Mouse (Mus musculus): ENCODE measurements around the gene Eif2d. TPM values are rescaled to one million over a fixed set of nuclear protein-coding genes. Genes with fewer than 3 reads are reported as not detected.

The Eif2d gene
- total RNA-seq, 2 experiments from 2014 or later, result 24.4 to 26.4 TPM

DNA sequence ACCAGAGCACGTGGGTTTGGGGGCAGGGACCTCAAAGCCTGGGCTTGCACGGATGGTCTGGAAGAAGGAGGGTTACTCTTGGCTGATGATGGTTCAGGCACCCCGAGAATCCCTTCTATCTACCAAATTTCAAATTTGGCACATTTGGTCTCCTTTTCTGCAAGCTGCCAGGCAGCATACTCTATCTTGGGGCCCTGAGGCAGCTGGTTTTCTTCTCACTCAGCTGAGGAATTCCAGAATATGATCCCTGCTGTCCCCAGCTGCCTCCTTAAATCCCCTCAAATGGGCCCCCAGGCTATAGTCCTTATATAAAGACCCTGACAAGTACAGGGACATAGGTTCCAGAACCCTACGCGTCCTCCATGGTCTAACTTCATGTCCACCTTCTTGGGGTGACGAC lies 60.4 kb downstream of the Eif2d start:
- no peak for DNase-seq

DNA sequence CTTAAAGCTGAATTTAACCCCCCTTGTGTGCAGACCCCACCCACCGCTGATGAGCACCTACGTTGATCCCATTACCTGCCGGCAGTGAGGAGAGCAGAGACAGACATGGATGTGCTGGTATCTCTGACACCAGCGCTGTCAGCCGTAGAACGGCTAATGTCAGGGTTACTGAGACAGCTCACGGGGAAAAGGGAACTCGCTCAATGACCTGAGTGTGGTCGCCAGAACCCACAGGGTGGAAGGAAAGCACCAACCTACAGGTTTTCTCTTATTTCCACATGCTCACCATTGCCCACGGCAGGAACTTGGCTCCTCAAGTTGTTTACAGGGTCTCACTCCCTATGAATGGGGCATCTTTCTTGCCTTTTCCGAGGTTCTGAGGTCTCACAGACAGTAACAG lies 66.0 kb downstream of the Eif2d start:
- no peak for DNase-seq

DNA sequence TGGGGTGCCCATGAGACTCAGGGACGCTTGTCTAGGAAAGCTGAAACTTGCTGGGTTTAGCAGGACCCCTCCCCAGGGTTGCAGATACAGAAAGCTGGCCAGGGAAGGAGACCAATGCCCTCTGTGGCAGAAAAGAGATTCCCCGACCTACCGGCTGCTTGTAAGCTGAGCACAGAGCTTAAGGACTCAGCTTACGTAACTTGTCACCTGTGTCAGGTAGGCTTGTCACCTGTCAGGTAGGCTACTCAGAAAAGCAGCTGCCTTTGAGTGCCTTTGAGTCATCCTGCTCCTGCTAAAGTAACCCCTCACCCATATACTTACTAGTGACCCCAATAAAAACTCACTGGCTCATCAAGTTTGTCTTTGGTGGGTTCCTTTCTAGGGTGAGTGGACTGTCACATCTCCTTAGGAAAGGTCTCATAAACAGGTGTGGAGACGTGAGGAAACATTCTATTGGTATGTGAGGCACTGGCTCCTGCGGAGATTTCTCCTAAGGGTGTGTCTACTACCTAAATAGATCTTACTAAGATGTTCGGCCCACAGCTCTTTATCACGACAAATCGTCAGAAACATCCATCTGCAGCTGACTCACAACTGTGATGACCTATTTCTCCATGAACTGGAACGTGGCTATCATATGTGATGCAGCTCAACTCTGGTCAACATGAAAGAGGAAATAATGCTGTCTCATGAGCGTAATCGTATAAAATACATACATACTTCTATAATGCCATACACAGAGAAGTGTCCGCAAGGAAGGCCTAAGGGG lies 69.0 kb downstream of the Eif2d start:
- DNase-seq, result no peak

DNA sequence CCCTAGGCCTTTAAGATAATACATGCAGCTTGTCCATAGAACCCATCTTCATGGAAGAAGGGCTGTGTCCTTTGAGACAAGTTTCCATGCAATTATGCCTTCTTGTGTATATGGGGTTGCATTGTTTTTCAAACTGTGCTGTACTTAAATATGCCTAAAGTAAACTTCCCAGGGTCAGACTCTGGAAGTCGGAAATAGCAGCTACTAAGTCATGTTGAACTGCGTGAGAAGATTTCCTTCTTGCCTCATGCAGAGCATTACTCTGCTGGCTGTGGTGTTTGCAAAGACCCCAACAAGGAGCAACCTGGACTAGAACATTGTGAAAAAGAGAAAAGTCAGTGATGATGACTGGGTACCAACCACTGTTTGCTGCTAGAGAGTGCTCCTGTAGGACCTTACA lies 70.4 kb downstream of the Eif2d start:
- DNase-seq, result no peak

DNA sequence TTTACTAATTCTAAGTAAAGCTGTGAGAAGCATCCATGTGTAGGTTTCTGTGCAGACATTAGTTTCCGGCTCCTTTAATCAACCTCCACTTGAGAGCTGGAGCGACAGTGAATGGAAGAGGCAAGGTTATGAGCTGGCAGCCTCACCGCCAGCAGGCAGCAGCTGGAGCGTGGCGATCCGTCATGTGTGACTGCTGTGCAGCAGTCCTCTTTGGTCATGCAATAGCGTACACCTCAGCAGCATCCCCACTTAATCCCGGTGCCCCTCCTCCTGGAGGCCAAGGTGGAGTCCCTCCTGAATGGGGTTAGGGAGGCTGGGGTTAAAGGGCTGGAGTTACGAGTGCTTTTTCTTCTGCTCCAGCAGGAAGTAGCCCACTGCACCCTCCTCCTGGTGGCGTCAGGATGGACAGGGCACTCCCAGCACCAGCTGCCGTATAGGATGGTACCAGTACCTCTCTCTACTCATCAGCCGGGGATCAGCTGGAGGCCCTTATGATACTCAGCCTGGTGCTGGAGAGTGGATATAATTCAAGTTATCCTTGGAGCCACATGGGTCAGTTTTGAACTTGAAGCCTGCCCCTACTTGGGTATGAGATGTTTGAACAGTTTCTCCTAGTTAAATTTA lies 72.0 kb downstream of the Eif2d start:
- no peak for DNase-seq

DNA sequence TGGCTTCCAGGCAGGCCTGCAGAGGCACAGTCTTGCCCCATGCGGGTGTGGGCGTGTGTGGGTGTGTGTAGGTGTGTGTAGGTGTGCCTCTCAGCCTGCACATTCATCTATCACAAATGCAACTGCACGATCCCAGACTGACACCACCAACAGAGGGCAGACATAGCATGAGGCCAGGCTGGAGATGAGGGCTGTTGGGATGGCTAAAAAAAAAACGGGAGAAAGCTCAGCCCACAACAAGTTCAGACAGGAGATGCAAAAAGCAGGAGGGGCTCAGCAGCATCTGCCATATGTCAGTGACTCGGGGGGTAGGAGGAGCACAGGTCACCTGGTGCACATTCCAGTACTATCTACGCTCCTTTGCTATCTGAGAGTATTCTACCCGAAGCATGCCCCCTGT lies 75.2 kb downstream of the Eif2d start:
- no peak for DNase-seq

DNA sequence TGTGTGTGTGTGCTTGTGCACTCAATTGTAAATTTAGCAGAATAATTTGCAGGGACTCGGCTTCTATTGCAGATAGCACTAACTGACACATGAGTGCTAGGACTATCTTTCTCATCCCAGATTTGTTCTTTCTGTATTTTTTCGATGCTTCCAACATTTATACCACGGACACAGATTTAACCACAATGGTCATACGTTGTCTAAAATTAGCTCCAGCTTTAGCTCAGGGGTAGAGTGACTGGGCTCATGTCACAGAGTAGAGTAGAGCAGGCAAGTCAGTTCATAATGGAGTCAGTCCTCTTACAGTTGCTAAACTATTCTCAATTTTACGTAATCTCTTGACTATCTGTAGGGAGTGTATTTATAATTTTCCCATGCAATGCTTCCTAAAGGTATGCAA lies 75.7 kb downstream of the Eif2d start:
- DNase-seq, result no peak

DNA sequence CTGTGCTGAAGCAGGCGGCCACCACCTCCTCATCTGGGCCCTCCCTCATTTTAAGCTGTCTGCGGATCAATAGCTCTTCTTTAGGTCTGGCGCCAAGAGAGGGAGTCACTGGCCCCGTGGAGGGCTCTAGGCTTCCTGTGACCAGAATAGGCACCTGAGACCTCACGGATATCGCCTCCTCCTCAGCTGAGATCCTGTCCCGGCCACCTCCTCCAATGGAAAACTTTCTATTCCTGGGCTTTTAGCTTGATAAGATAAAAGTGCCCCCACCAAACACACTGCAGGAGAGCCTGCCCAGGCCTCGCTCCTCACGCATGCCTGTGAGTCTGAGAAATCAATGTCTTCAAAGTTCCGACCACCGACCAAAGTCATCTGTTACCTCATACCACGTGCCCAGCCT lies 80.5 kb downstream of the Eif2d start:
- no peak for DNase-seq

DNA sequence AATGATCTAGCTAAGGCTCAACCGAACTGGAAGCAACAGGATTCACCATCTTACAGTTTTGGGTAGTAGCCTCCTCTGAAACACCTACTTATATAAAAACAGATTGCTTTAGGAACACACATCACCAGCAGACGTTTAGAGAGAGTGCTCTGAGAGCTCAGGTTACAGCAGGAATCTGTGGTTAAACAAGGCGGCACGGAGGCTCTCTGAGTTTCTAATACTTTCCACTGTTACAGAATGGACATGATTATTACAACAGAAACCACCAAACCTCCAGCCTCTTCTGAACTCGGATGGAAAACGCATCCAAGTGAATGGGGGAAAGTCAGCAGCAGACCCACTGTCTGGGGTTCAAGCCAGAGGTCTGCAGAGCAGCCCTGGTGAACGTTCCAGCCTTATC lies 83.1 kb downstream of the Eif2d start:
- DNase-seq, result no peak

Other genes starting within 250 kb of the Eif2d start
- gene Il20, start 241.7 kb upstream of the Eif2d start, total RNA-seq (2021), result not detected
- gene Il19, start 213.1 kb upstream of the Eif2d start, total RNA-seq (2021), result under 1 TPM in 1 of 2 experiments, not detected in 1; 0.28 TPM
- gene Il10, start 133.3 kb upstream of the Eif2d start, total RNA-seq (2021), result not detected
- gene Mapkapk2, start 55.4 kb upstream of the Eif2d start, total RNA-seq (2021), result 100 to 1,000 TPM; 171 to 177 TPM
- gene Dyrk3, start 14.8 kb upstream of the Eif2d start, total RNA-seq (2021), result under 1 TPM; 0.12 to 0.14 TPM
- gene Rassf5, start 92.1 kb downstream of the Eif2d start, total RNA-seq (2021), result 1 to 10 TPM; 3.1 to 4.3 TPM
- 1 to 10 TPM; 2.8 to 3.6 TPM for gene Ikbke, start 126.4 kb downstream of the Eif2d start, total RNA-seq (2021)

All from gastrocnemius, postnatal 10 days (tissue).